Mouse (Mus musculus): Measurements from ENCODE around the gene Nktr.

GRCm38 (mm10) chr9:121762761-121763160, 43.8 kb downstream of the Nktr start:
- TF ChIP-seq CTCF (IDR thresholded peaks at IDR 0.05; ENCODE audit: extremely low read depth, insufficient read depth, low read length) (no peak), POLR2A (IDR thresholded peaks at IDR 0.05; ENCODE audit: extremely low read depth, insufficient read depth, low read length) (no peak)

Data from cortical plate, adult 2 months (tissue).